Mouse (Mus musculus) heart, embryonic 15.5 days (tissue): Measurements from ENCODE around the gene Unc13b. TPM values are rescaled to one million over a fixed set of nuclear protein-coding genes. Genes with fewer than 3 reads are reported as not detected.

ENCODE experiments used
- ATAC-seq: fragments of 200-750 bp; cut with Nextera tagmentation; replicated peaks from 2 replicates; pipeline ENCODE4 v1.8.0; 2017; ENCODE audit warnings: low read depth, moderate TSS enrichment; ENCODE audit not compliant: insufficient number of reproducible peaks, insufficient read depth, low FRiP score
- H3K27ac ChIP-seq: fragments of 300-500 bp; sonication (generic); 2 replicates; pipeline ENCODE4 v1.5.1; 2015; ENCODE audit warnings: mild to moderate bottlenecking, inconsistent platforms
- H3K27me3 ChIP-seq: fragments of 300-500 bp; sonication (generic); 2 replicates; pipeline ENCODE4 v1.6.1; 2015; ENCODE audit warnings: inconsistent platforms
- H3K36me3 ChIP-seq: fragments of 300-500 bp; sonication (generic); 2 replicates; pipeline ENCODE4 v1.6.1; 2015; ENCODE audit warnings: mild to moderate bottlenecking, inconsistent platforms
- H3K4me1 ChIP-seq: fragments of 300-500 bp; sonication (generic); replicated peaks from 2 replicates; pipeline ENCODE4 v1.6.1; 2015; ENCODE audit warnings: inconsistent platforms
- H3K4me2 ChIP-seq: fragments of 300-500 bp; sonication (generic); 2 replicates; pipeline ENCODE4 v1.6.1; 2015; ENCODE audit warnings: inconsistent platforms, mild to moderate bottlenecking, moderate library complexity
- H3K4me3 ChIP-seq: fragments of 300-500 bp; sonication (generic); 2 replicates; pipeline ENCODE4 v1.5.1; 2015; ENCODE audit warnings: mild to moderate bottlenecking, inconsistent platforms
- H3K9ac ChIP-seq: fragments of 300-500 bp; sonication (generic); 2 replicates; pipeline ENCODE4 v1.6.1; 2015; ENCODE audit warnings: mild to moderate bottlenecking, inconsistent platforms
- H3K9me3 ChIP-seq: fragments of 300-500 bp; sonication (generic); replicated peaks from 2 replicates; pipeline ENCODE4 v1.6.1; 2016; ENCODE audit warnings: inconsistent platforms
- WGBS: fragments of 180-500 bp; shearing (Covaris S2); methylation state at CpG from one replicate; pipeline ENCODE4 v1.1.7; 2015; ENCODE audit warnings: mixed read lengths; 5-methylcytosine and 5-hydroxymethylcytosine counted together
- polyA plus RNA-seq: library from polyadenylated mRNA; unstranded; fragments of >200 nt; fragmentation: Nextera tagmentation; extraction: Ambion mirVana; gene quantifications from 2 replicates; pipeline ENCODE4 v1.2.1, GENCODE M21; 2015

Gene Unc13b
- polyA plus RNA-seq, 1 experiment from 2014 or later: 10.1 TPM

DNA sequence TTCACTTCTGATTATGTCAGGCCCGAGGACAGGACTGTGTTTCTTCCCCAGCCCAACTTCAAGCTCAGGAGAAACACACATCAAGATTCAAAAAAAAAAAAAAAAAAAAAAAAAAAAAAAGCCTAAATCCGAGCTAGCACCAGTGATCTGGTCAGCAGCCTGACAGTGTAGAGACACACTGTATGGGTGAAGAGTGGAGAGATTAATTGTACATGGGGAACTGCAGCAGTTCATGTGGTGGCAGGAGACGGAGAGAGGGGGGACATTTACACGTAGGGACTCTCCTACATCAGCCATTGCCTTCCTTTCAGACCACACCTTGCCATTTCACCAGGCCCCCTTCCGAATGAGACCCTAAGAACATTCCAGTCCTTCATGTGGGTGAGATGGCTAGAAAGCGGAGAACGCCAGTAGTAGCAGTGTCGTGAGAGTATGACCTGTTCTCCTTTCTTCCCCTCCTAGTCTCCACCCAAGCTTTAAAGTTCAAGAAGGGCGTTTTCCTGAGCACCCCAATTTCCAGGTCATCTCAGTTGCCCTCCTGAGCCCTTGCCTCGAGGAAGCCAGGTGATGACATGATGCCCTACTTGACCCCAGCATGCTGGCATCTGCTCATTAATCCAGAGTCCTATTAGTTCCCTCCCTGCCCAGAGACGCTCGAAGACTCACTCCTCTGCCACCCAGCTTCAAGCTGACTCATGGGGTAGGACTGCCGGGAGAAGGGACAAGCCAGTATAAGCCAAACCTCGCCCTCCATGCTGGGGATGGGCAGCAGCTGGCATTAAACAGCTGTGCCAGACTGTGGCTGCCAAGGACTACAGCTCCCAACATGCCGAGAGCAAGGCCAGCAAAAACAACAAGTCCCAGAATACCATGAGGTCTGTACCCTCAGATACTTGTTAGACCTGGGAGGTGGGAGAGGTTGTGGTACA lies 19.9 kb upstream of the Unc13b start:
- ATAC-seq: no peak
- peak overlapping the region; percentile 80 for H3K27ac ChIP-seq
- 42% methylated on average over 15 of the region's 15 CpGs for WGBS

DNA sequence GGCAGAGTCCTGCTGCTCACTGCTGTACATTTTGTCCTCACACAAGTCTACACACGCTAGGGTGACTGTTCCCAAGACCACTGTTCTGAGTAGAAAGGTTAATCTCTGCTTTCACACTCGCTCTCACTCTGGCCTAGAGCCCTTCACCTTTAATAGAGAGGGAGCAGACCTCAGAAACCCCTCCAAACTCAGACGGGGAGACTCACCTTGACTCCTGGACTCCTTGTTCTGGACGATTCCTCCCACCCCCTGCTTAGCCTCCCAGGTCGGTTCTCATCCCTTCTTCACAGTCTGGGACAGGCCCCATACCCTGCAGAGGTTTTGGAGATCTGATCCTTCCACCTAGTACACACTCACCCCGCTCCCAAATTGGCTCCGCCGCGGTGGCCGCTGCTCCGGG lies 19.1 kb upstream of the Unc13b start:
- no peaks in the 10 kb centered on the region for H3K9me3 ChIP-seq
- peak overlapping the region; percentile 87 for H3K4me3 ChIP-seq
- peaks cover 14% of the 10 kb centered on the region for H3K36me3 ChIP-seq
- peak; percentile 11 for ATAC-seq
- H3K9ac ChIP-seq: peak overlapping the region; percentile 83
- WGBS: 4% methylated on average over 11 of the region's 11 CpGs
- H3K4me2 ChIP-seq: peak overlapping the region; percentile 95
- peak overlapping the region; percentile 80 for H3K27ac ChIP-seq
- no peaks in the 10 kb centered on the region for H3K27me3 ChIP-seq
- H3K4me1 ChIP-seq: peaks cover 37% of the 10 kb centered on the region

More for the DNA sequence above, 19.9 kb upstream of the Unc13b start:
- no peaks in the 10 kb centered on the region for H3K9me3 ChIP-seq
- no peaks in the 10 kb centered on the region for H3K27me3 ChIP-seq
- peaks cover 21% of the 10 kb centered on the region for H3K36me3 ChIP-seq
- peak overlapping the region; percentile 95 for H3K4me2 ChIP-seq
- H3K9ac ChIP-seq: peak overlapping the region; percentile 83
- peak overlapping the region; percentile 87 for H3K4me3 ChIP-seq
- peaks cover 29% of the 10 kb centered on the region for H3K4me1 ChIP-seq

- no peaks in the 10 kb centered on the region for H3K27me3 ChIP-seq
- H3K27ac ChIP-seq: peak overlapping the region; percentile 80
- no peaks in the 10 kb centered on the region for H3K9me3 ChIP-seq
- under 1% methylated on average over 25 of the region's 25 CpGs for WGBS
- peak; percentile 98 for ATAC-seq
- peaks cover 42% of the 10 kb centered on the region for H3K4me1 ChIP-seq
- H3K4me2 ChIP-seq: peak overlapping the region; percentile 95
- H3K9ac ChIP-seq: peak overlapping the region; percentile 83
- peaks cover 12% of the 10 kb centered on the region for H3K36me3 ChIP-seq
- peak overlapping the region; percentile 87 for H3K4me3 ChIP-seq
Measured at GRCm38 (mm10) chr4:43040114-43040572, 18.6 kb upstream of the Unc13b start.

DNA sequence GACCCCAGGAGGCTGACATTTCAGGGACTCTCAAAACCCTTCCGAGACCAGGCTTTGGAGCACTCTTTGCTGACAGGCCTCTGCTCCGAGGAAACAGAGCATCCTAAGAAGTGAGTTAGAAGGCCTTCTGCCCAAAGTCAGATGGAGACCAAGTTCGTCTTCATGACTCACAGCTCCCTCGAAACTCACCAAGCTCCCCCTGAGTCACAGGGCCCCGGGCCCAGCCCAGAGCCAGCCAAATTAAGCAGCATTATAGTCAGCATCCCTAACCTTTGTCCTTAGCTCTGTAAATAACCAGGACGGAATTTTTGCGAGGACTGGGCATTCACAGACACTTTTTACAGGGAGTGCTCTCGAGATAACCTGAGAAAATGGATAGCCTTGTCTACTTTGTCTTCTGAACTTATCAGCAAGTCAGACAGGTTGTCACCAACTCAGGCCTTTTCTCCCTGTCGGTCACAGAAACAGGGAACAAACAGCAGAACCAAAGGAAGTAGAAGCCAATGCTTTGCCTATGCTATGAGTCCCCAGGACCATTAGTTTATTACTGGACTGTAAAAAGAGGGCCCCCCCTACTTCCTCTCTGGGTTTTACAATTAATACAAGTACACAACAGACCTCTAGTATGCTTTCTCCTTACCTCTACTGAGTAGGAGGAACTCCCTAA lies 17.7 kb upstream of the Unc13b start:
- no peak overlapping the region for H3K27ac ChIP-seq
- H3K27me3 ChIP-seq: no peaks in the 10 kb centered on the region
- no peak for ATAC-seq
- H3K4me2 ChIP-seq: no peak overlapping the region
- 55% methylated on average over 9 of the region's 9 CpGs for whole genome bisulfite sequencing
- no peaks in the 10 kb centered on the region for H3K9me3 ChIP-seq
- H3K4me1 ChIP-seq: peaks cover 46% of the 10 kb centered on the region
- no peak overlapping the region for H3K9ac ChIP-seq
- no peak overlapping the region for H3K4me3 ChIP-seq
- H3K36me3 ChIP-seq: peaks cover 7% of the 10 kb centered on the region

- ATAC-seq: no peak; the same call in 1 of the 2 replicates
- Histone ChIP-seq H3K4me1 (peaks cover 43% of the 10 kb centered on the region), H3K4me3 (peak overlapping the region; percentile 72), H3K4me2 (peak overlapping the region; percentile 82), H3K27ac (peak overlapping the region; percentile 81), H3K9me3 (no peaks in the 10 kb centered on the region), H3K27me3 (no peaks in the 10 kb centered on the region), H3K9ac (peak overlapping the region; percentile 38), H3K36me3 (no peaks in the 10 kb centered on the region)
- WGBS: 19% methylated on average over 7 of the region's 7 CpGs
Measured at GRCm38 (mm10) chr4:43043644-43044357, 15.0 kb upstream of the Unc13b start.

GRCm38 (mm10) chr4:43044673-43045072 lies 14.1 kb upstream of the Unc13b start:
- H3K4me3 ChIP-seq: peak overlapping the region; percentile 72
- peak overlapping the region; percentile 82 for H3K4me2 ChIP-seq
- H3K9ac ChIP-seq: peak overlapping the region; percentile 47
- peaks cover 34% of the 10 kb centered on the region for H3K4me1 ChIP-seq
- H3K27ac ChIP-seq: peak overlapping the region; percentile 81
- no peaks in the 10 kb centered on the region for H3K36me3 ChIP-seq
- 25% methylated on average over 4 of the region's 4 CpGs for WGBS
- no peaks in the 10 kb centered on the region for H3K9me3 ChIP-seq
- no peaks in the 10 kb centered on the region for H3K27me3 ChIP-seq
- no peak for ATAC-seq

GRCm38 (mm10) chr4:43045285-43045658 lies 13.5 kb upstream of the Unc13b start:
- Histone ChIP-seq H3K4me2 (peak overlapping the region; percentile 82), H3K27me3 (no peaks in the 10 kb centered on the region), H3K9ac (peak overlapping the region; percentile 47), H3K27ac (peak overlapping the region; percentile 81), H3K4me3 (peak overlapping the region; percentile 72), H3K36me3 (no peaks in the 10 kb centered on the region), H3K4me1 (peaks cover 33% of the 10 kb centered on the region), H3K9me3 (no peaks in the 10 kb centered on the region)
- no peak; the same call in 1 of the 2 replicates for ATAC-seq
- 6% methylated on average over 13 of the region's 13 CpGs for WGBS

DNA sequence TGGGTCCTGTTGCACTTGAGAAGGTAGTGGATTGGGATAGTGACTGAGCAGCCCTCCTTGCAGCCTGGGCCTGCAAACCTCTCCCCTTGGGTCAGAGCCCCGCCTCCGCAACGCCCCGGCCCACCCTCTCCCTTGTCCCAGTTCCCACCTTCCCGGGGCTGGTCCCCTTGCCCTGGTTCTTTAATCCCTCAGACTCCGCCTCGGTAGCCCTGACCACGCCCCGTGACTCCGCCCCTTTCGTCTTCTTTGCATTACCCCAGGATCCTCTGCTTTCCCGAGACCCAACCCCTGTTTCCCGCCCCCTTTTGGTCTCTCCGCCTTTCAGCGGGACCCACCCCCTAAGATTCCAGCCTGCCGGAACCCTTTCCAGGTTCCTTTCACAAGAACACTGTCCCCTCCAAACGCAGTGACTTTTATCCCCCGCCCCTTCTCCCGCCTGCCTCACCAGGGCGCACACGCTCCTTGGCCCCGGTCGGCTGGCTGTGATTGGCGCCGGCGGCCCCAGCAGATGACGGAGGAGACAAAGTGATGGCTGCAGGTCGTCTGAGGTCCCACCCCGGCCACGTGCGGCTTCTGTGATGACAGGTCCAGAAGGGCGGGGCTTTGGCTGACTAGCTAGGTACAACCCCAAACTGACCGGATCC lies 13.0 kb upstream of the Unc13b start, which contains the start of gene Fam214b:
Gene Fam214b (minus strand): TSS at position 562 of the 644 bp plus-strand sequence.
- no peaks in the 10 kb centered on the region for H3K27me3 ChIP-seq
- ATAC-seq: peak; percentile 94
- H3K9me3 ChIP-seq: no peaks in the 10 kb centered on the region
- peak within 1 kb of the TSS; percentile 81 for H3K27ac ChIP-seq
- H3K4me2 ChIP-seq: peak within 1 kb of the TSS; percentile 82
- WGBS: under 1% methylated on average over 33 of the region's 33 CpGs
- H3K36me3 ChIP-seq: no peaks in the 10 kb centered on the region
- peaks cover 29% of the 10 kb centered on the region for H3K4me1 ChIP-seq
- peak within 1 kb of the TSS; percentile 64 for H3K9ac ChIP-seq
- H3K4me3 ChIP-seq: peak within 1 kb of the TSS; percentile 72

- Histone ChIP-seq H3K9ac (no peak overlapping the region), H3K36me3 (no peaks in the 10 kb centered on the region), H3K9me3 (no peaks in the 10 kb centered on the region), H3K4me3 (no peak overlapping the region), H3K4me1 (peaks cover 29% of the 10 kb centered on the region), H3K4me2 (peak overlapping the region; percentile 82), H3K27ac (no peak overlapping the region), H3K27me3 (no peaks in the 10 kb centered on the region)
- ATAC-seq: no peak
- 54% methylated on average over 5 of the region's 5 CpGs for WGBS
Measured at GRCm38 (mm10) chr4:43046607-43047006, 12.1 kb upstream of the Unc13b start.

DNA sequence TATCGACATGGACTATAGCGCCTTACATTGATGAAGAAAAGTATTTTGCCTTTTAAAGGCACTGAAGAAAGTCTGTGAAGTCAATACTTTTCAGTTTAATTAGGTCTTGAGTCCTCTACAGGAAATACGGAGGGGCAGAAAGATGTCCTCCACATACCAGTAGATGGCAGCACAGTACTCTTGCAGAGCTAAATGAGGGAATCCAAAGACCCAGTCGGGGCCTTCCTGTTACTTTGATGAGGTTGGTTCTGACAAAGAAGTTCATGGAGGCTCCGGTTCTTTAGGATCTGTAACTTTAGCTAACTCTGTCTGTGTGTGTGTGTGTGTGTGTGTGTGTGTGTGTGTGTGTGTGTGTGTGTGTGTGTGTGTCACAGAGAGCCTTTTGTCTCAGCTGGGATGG lies 11.5 kb upstream of the Unc13b start:
- Histone ChIP-seq H3K27ac (no peak overlapping the region), H3K27me3 (no peaks in the 10 kb centered on the region), H3K4me3 (no peak overlapping the region), H3K4me2 (peak overlapping the region; percentile 82), H3K9ac (no peak overlapping the region), H3K36me3 (no peaks in the 10 kb centered on the region), H3K4me1 (peaks cover 29% of the 10 kb centered on the region), H3K9me3 (no peaks in the 10 kb centered on the region)
- WGBS: 8% methylated on average over 5 of the region's 5 CpGs
- no peak for ATAC-seq
